Mouse (Mus musculus) small intestine, adult 2 months (tissue): ENCODE measurements around the gene Hivep3.

Experiments
- CTCF ChIP-seq: fragments of 200-500 bp; IDR thresholded peaks from 2 replicates; pipeline ENCODE4 v1.5.1; 2012; ENCODE audit warnings: low read depth, mild to moderate bottlenecking, control low read depth, inconsistent platforms, low read length, moderate library complexity, mixed read lengths; ENCODE audit not compliant: insufficient replicate concordance, insufficient read length; ENCODE audit errors: extremely low read depth
- POLR2A ChIP-seq: fragments of 200-500 bp; IDR thresholded peaks from 2 replicates; pipeline ENCODE4 v1.6.1; 2012; ENCODE audit warnings: low read depth, mild to moderate bottlenecking, control low read depth, inconsistent platforms, low read length, moderate library complexity

GRCm38 (mm10) chr4:120126047-120126446 is 392.5 kb downstream of the Hivep3 start:
- TF ChIP-seq CTCF = no peak
- no peak for TF ChIP-seq POLR2A
